Comparison of ENCODE assay signal across 10 mouse cellular contexts in the genomic region with DNA sequence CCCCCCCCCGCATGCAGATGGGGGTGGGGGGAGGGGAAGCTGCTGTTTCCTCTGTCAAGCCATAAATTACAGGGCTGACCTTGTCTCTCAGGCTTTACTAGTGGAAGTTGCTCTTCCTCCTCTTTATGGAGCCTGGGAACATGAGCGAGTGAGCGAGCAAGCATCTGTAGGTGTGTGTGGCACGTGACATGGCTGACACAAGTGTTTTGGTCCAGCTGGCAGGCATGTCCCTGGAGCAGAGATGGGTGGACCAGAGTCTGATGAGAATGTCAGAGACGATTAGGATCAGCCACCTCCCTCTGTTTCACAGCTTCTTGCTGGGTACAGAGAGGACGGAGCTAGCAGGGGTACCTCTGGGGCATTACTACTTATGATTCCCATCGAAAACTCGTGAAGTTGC.
"Had no signal": no experiment of that assay in that cellular context is flagged by ENCODE, and none has a peak within 500 bp of the region (broad histone marks: within the 10 kb centered on the region; RNA-seq: fewer than 3 reads in every experiment).

No protein-coding gene starts in this region.

- H3K27ac ChIP-seq: limb, embryonic 12.5 days; liver, embryonic 14.5 days; neural tube, embryonic 15.5 days had no signal

- DNase-seq: kidney, postnatal 25 days; lung, adult 18-20 months; right cerebral cortex, postnatal 4 days; spleen, adult 18-20 months; thymus, adult 18-20 months; thymus, postnatal 14 days had no signal

- H3K27me3 ChIP-seq: limb, embryonic 12.5 days had no signal

- H3K9me3 ChIP-seq: limb, embryonic 12.5 days; neural tube, embryonic 15.5 days had no signal

- H3K4me2 ChIP-seq: limb, embryonic 12.5 days; neural tube, embryonic 15.5 days had no signal

- H3K4me3 ChIP-seq: limb, embryonic 12.5 days; myocyte; neural tube, embryonic 15.5 days had no signal

- H3K4me1 ChIP-seq: limb, embryonic 12.5 days; neural tube, embryonic 15.5 days had no signal

- H3K36me3 ChIP-seq: limb, embryonic 12.5 days; neural tube, embryonic 15.5 days had no signal

- H3K9ac ChIP-seq: limb, embryonic 12.5 days; liver, embryonic 14.5 days; neural tube, embryonic 15.5 days had no signal
